Mouse (Mus musculus) gastrocnemius, postnatal 10 days (tissue): Measurements from ENCODE around the gene Faap100. TPM values are rescaled to one million over a fixed set of nuclear protein-coding genes. Genes with fewer than 3 reads are reported as not detected.
"Not testable (repeated sequence)": the region's sequence is repeated elsewhere in the genome, so short reads cannot be mapped to it uniquely, and the experiment has no call there.

Experiments
- DNase-seq: peaks from one replicate; pipeline ENCODE4 v3.0.0; 2021; ENCODE audit warnings: mixed read lengths
- long read RNA-seq, 2 experiments: library from polyadenylated mRNA; stranded (forward); transcript quantifications; one replicate each; pipeline ENCODE4 v2.0.0; 2021
- total RNA-seq, 2 experiments: library from RNA; stranded (reverse); gene quantifications; 2 replicates each; pipeline ENCODE4 v1.2.3; 2021

Faap100 gene
- total RNA-seq, result 10 to 100 TPM; 14.6 to 15.3 TPM
- long read RNA-seq, experiment 1, transcript Faap100-201 (10 exons, 3,193 nt), result major isoform, 40 of 61 reads
- long read RNA-seq, experiment 1, partial matches to known transcripts, result 8 of 61 reads
- long read RNA-seq, experiment 1, other reads (novel, unspliced or antisense), result 9 of 61 reads
- long read RNA-seq, experiment 2, transcript Faap100-204 (9 exons, 3,766 nt), result minor isoform, 5 of 46 reads
- long read RNA-seq, experiment 2, transcript Faap100-201 (10 exons, 3,193 nt), result major isoform, 27 of 46 reads
- long read RNA-seq, experiment 2, partial matches to known transcripts, result 7 of 46 reads
- long read RNA-seq, experiment 2, other reads (novel, unspliced or antisense), result 7 of 46 reads

- DNase-seq, result peak; percentile 93
Measured at GRCm38 (mm10) chr11:120378611-120379540, at the start of gene Faap100. Gene Faap100, minus strand, starts transcription at chr11:120378764.

- DNase-seq, result no peak
Measured at GRCm38 (mm10) chr11:120426727-120427126, 48.2 kb upstream of the Faap100 start.

GRCm38 (mm10) chr11:120423569-120424295 is 45.2 kb upstream of the Faap100 start:
- DNase-seq, result peak; percentile 64

- DNase-seq, result no peak
Measured at GRCm38 (mm10) chr11:120422651-120423568, 44.3 kb upstream of the Faap100 start.

GRCm38 (mm10) chr11:120418592-120418991 is 40.0 kb upstream of the Faap100 start:
- DNase-seq, result no peak

- no peak for DNase-seq
Measured at GRCm38 (mm10) chr11:120417852-120418251, 39.3 kb upstream of the Faap100 start.

GRCm38 (mm10) chr11:120413621-120414020 is 35.1 kb upstream of the Faap100 start:
- not testable (repeated sequence) for DNase-seq

- no peak for DNase-seq
Measured at GRCm38 (mm10) chr11:120406445-120406844, 27.9 kb upstream of the Faap100 start.

- DNase-seq, result no peak
Measured at GRCm38 (mm10) chr11:120405867-120406266, 27.3 kb upstream of the Faap100 start.

- DNase-seq, result no peak
Measured at GRCm38 (mm10) chr11:120404814-120405213, 26.2 kb upstream of the Faap100 start.

GRCm38 (mm10) chr11:120399319-120399718 is 20.8 kb upstream of the Faap100 start:
- no peak for DNase-seq

- no peak for DNase-seq
Measured at GRCm38 (mm10) chr11:120397602-120398001, 19.0 kb upstream of the Faap100 start.

- DNase-seq, result no peak
Measured at GRCm38 (mm10) chr11:120395661-120396060, 17.1 kb upstream of the Faap100 start.

- no peak for DNase-seq
Measured at GRCm38 (mm10) chr11:120388580-120388979, 10.0 kb upstream of the Faap100 start.

- DNase-seq, result no peak
Measured at GRCm38 (mm10) chr11:120387157-120387556, 8.6 kb upstream of the Faap100 start.

GRCm38 (mm10) chr11:120386632-120387031 is 8.1 kb upstream of the Faap100 start:
- no peak for DNase-seq

GRCm38 (mm10) chr11:120382509-120382908 is 3.9 kb upstream of the Faap100 start:
- DNase-seq, result no peak

GRCm38 (mm10) chr11:120381157-120381556 is 2.6 kb upstream of the Faap100 start:
- DNase-seq, result no peak

GRCm38 (mm10) chr11:120380271-120380670 is 1.7 kb upstream of the Faap100 start:
- no peak for DNase-seq

- peak; percentile 48 for DNase-seq
Measured at GRCm38 (mm10) chr11:120378031-120378610, 443 bp downstream of the Faap100 start.

- no peak for DNase-seq
Measured at GRCm38 (mm10) chr11:120377337-120377736, 1.2 kb downstream of the Faap100 start.
